Mouse (Mus musculus) lung, postnatal 0 days (tissue): ENCODE measurements around the gene Gzmm. TPM values are rescaled to one million over a fixed set of nuclear protein-coding genes. Genes with fewer than 3 reads are reported as not detected.
A peak's percentile ranks its signal among the peaks of the same experiment; 100 is the strongest.

ENCODE experiments used
- ATAC-seq: fragments of 200-750 bp; cut with Nextera tagmentation; 2 replicates; pipeline ENCODE4 v1.8.0; 2017; ENCODE audit warnings: moderate library complexity
- DNase-seq: peaks from one replicate; pipeline ENCODE4 v3.0.0-alpha.2; 2016; ENCODE audit warnings: low spot score
- H3K27ac ChIP-seq: fragments of 300-500 bp; sonication (generic); 2 replicates; pipeline ENCODE4 v1.5.1; 2014; ENCODE audit warnings: antibody characterized with exemption, mild to moderate bottlenecking, low read length, mixed read lengths
- H3K27me3 ChIP-seq: fragments of 300-500 bp; sonication (generic); replicated peaks from 2 replicates; pipeline ENCODE4 v1.6.1; 2014; ENCODE audit warnings: low read length, mixed read lengths; ENCODE audit not compliant: insufficient read depth
- H3K36me3 ChIP-seq: fragments of 300-500 bp; sonication (generic); 2 replicates; pipeline ENCODE4 v1.6.1; 2014; ENCODE audit warnings: low read length, mixed read lengths; ENCODE audit not compliant: insufficient read depth
- H3K4me1 ChIP-seq: fragments of 300-500 bp; sonication (generic); 2 replicates; pipeline ENCODE4 v1.6.1; 2014; ENCODE audit warnings: antibody characterized with exemption, low read depth, low read length, mixed read lengths; ENCODE audit not compliant: insufficient read depth
- H3K4me2 ChIP-seq: fragments of 300-500 bp; sonication (generic); replicated peaks from 2 replicates; pipeline ENCODE4 v1.6.1; 2014; ENCODE audit warnings: low read depth, mild to moderate bottlenecking, low read length, moderate library complexity, mixed read lengths
- H3K4me3 ChIP-seq: fragments of 300-500 bp; sonication (generic); 2 replicates; pipeline ENCODE4 v1.5.1; 2014; ENCODE audit warnings: low read depth, low read length
- H3K9ac ChIP-seq: fragments of 300-500 bp; sonication (generic); replicated peaks from 2 replicates; pipeline ENCODE4 v1.6.1; 2014; ENCODE audit warnings: low read depth, mild to moderate bottlenecking
- H3K9me3 ChIP-seq: fragments of 300-500 bp; sonication (generic); 2 replicates; pipeline ENCODE4 v1.6.1; 2016; ENCODE audit warnings: low read length, mixed read lengths
- CTCF ChIP-seq: IDR thresholded peaks from 2 replicates; pipeline ENCODE4 v1.5.1; 2016; ENCODE audit warnings: antibody characterized with exemption, mild to moderate bottlenecking
- EP300 ChIP-seq: IDR thresholded peaks from 2 replicates; pipeline ENCODE4 v1.6.1; 2016; ENCODE audit warnings: antibody characterized with exemption, mild to moderate bottlenecking, control low read depth
- WGBS: fragments of 180-500 bp; shearing (Covaris S2); extraction: QIAGEN DNeasy Blood & Tissue Kit; methylation state at CpG from one replicate; pipeline ENCODE4 v1.1.7; 2014; 5-methylcytosine and 5-hydroxymethylcytosine counted together
- polyA plus RNA-seq: library from polyadenylated mRNA; unstranded; fragments of >200 nt; fragmentation: Nextera tagmentation; extraction: Ambion mirVana; gene quantifications from 2 replicates; pipeline ENCODE4 v1.2.1, GENCODE M21; 2015

Gzmm gene
- polyA plus RNA-seq, 1 experiment from 2014 or later, result 0.57 TPM

GRCm38 (mm10) chr10:79735361-79735760 lies 46.5 kb downstream of the Gzmm start:
- DNase-seq, result no peak
- H3K36me3 ChIP-seq, result peaks cover 38% of the 10 kb centered on the region; the same call in 1 of the 2 replicates

DNA sequence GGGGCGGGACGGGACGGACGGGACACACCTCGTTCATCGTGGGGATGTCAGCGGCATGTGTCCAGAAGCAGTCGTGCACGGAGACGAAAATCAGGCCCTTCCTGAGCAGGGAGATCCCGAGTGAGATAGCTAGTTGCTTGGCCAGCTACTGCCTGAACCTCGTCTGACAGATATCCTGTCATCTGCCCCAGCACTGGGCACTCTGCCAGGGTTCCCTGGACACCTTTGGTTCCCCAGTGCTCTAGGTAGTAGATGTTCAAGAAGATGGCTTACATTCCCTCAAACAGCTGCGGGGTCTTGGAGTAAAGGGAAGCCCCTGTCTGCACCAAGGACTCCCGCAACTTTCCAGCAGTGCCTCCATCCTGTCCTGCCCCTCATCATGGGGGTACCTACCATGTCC lies 47.9 kb downstream of the Gzmm start:
- Histone ChIP-seq H3K27me3 (no peaks in the 10 kb centered on the region), H3K4me1 (no peaks in the 10 kb centered on the region), H3K4me2 (no peak overlapping the region), H3K4me3 (no peak overlapping the region), H3K9ac (no peak overlapping the region), H3K9me3 (peaks cover 11% of the 10 kb centered on the region), H3K27ac (no peak overlapping the region), H3K36me3 (peaks cover 50% of the 10 kb centered on the region; the same call in 1 of the 2 replicates)
- WGBS, result 67% methylated on average over 13 of the region's 14 CpGs
- no peak for TF ChIP-seq CTCF
- no peak for TF ChIP-seq EP300
- no peak for DNase-seq
- ATAC-seq, result no peak

More at GRCm38 (mm10) chr10:79735361-79735760, 46.5 kb downstream of the Gzmm start:
- Histone ChIP-seq H3K4me3 (no peak overlapping the region), H3K27ac (no peak overlapping the region), H3K9me3 (peaks cover 11% of the 10 kb centered on the region), H3K9ac (no peak overlapping the region), H3K4me2 (no peak overlapping the region), H3K27me3 (no peaks in the 10 kb centered on the region), H3K4me1 (no peaks in the 10 kb centered on the region)
- TF ChIP-seq CTCF (peak; percentile 12; the same call in 1 of the 2 replicates), EP300 (no peak)
- WGBS, result 38% methylated on average over 43 of the region's 52 CpGs
- ATAC-seq, result 0 out of 2 replicates have a peak, but pooled peaks have one; percentile 26

- Histone ChIP-seq H3K4me1 (no peaks in the 10 kb centered on the region), H3K27me3 (no peaks in the 10 kb centered on the region), H3K4me2 (no peak overlapping the region), H3K4me3 (no peak overlapping the region), H3K36me3 (peaks cover 56% of the 10 kb centered on the region; the same call in 1 of the 2 replicates), H3K9ac (no peak overlapping the region), H3K9me3 (peaks cover 11% of the 10 kb centered on the region), H3K27ac (no peak overlapping the region)
- TF ChIP-seq CTCF, result peak; percentile 59
- TF ChIP-seq EP300, result no peak
- DNase-seq (no peak), ATAC-seq (no peak)
- WGBS, result 95% methylated on average over 10 of the region's 10 CpGs
Measured at GRCm38 (mm10) chr10:79738259-79738658, 49.4 kb downstream of the Gzmm start.

DNA sequence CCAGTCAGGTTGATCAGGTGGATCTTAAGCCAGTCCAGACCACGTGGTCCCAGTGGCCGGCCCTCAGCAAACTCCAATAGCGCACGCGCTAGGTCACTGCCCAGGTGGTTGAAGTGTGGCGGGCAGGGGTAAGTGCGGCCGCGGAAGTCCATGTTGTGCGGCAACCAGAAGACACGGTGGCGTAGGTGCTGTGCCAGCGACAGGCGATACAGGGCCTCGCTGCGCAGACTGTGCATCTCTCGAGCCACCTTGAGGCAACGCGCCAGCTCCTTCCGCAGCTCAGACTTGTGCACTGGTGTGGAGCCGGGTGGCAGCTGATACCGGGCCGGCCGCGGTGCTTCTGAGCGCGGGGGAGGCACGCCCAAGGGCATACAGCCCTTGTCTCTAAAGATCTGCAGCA lies 50.4 kb downstream of the Gzmm start:
- H3K4me2 ChIP-seq, result no peak overlapping the region
- H3K36me3 ChIP-seq, result peaks cover 56% of the 10 kb centered on the region; the same call in 1 of the 2 replicates
- H3K9ac ChIP-seq, result no peak overlapping the region
- no peaks in the 10 kb centered on the region for H3K27me3 ChIP-seq
- DNase-seq (no peak), ATAC-seq (no peak)
- no peak overlapping the region for H3K27ac ChIP-seq
- 98% methylated on average over 28 of the region's 28 CpGs for WGBS
- no peak for TF ChIP-seq EP300
- no peak for TF ChIP-seq CTCF
- no peaks in the 10 kb centered on the region for H3K4me1 ChIP-seq
- no peak overlapping the region for H3K4me3 ChIP-seq
- H3K9me3 ChIP-seq, result peaks cover 11% of the 10 kb centered on the region

GRCm38 (mm10) chr10:79740863-79741262 lies 52.0 kb downstream of the Gzmm start:
- no peak for DNase-seq
- no peak overlapping the region for H3K27ac ChIP-seq
- H3K9ac ChIP-seq, result no peak overlapping the region
- H3K9me3 ChIP-seq, result peaks cover 11% of the 10 kb centered on the region
- WGBS, result 79% methylated on average over 11 of the region's 11 CpGs
- 0 out of 2 replicates have a peak, but pooled peaks have one; percentile 13 for TF ChIP-seq CTCF
- TF ChIP-seq EP300, result no peak
- ATAC-seq, result no peak
- H3K4me1 ChIP-seq, result no peaks in the 10 kb centered on the region
- H3K27me3 ChIP-seq, result no peaks in the 10 kb centered on the region
- H3K4me3 ChIP-seq, result no peak overlapping the region
- peaks cover 56% of the 10 kb centered on the region; the same call in 1 of the 2 replicates for H3K36me3 ChIP-seq
- no peak overlapping the region for H3K4me2 ChIP-seq

- TF ChIP-seq CTCF (no peak), EP300 (no peak)
- Histone ChIP-seq H3K9me3 (peaks cover 11% of the 10 kb centered on the region), H3K4me2 (no peak overlapping the region), H3K4me1 (no peaks in the 10 kb centered on the region; the same call in 1 of the 2 replicates), H3K9ac (no peak overlapping the region), H3K27ac (no peak overlapping the region), H3K27me3 (no peaks in the 10 kb centered on the region), H3K36me3 (peaks cover 38% of the 10 kb centered on the region; the same call in 1 of the 2 replicates), H3K4me3 (no peak overlapping the region)
- ATAC-seq, result no peak
- DNase-seq, result no peak
- 90% methylated on average over 11 of the region's 11 CpGs for WGBS
Measured at GRCm38 (mm10) chr10:79743161-79743560, 54.3 kb downstream of the Gzmm start.
